Mouse (Mus musculus) midbrain, postnatal 0 days (tissue): ENCODE data around the gene H2afv. TPM values are rescaled to one million over a fixed set of nuclear protein-coding genes. Genes with fewer than 3 reads are reported as not detected.

Experiments
- ATAC-seq: fragments of 200-750 bp; cut with Nextera tagmentation; 2 replicates; pipeline ENCODE4 v1.8.0; 2017; ENCODE audit warnings: moderate number of reproducible peaks, mild to moderate bottlenecking, moderate TSS enrichment, moderate library complexity; ENCODE audit not compliant: low FRiP score
- DNase-seq: peaks from one replicate; pipeline ENCODE4 v3.0.0-alpha.2; 2015; ENCODE audit warnings: low spot score
- H3K27ac ChIP-seq: fragments of 300-500 bp; sonication (generic); 2 replicates; pipeline ENCODE4 v1.5.1; 2014; ENCODE audit warnings: low read depth, mild to moderate bottlenecking, low read length, mixed read lengths
- H3K27me3 ChIP-seq: fragments of 300-500 bp; sonication (generic); 2 replicates; pipeline ENCODE4 v1.6.1; 2014; ENCODE audit warnings: low read length, control low read depth, mixed read lengths; ENCODE audit not compliant: insufficient read depth
- H3K36me3 ChIP-seq: fragments of 300-500 bp; sonication (generic); 2 replicates; pipeline ENCODE4 v1.6.1; 2014; ENCODE audit warnings: low read length, control low read depth, mixed read lengths; ENCODE audit not compliant: insufficient read depth
- H3K4me1 ChIP-seq: fragments of 300-500 bp; sonication (generic); 2 replicates; pipeline ENCODE4 v1.6.1; 2014; ENCODE audit warnings: mild to moderate bottlenecking, control low read depth, antibody characterized with exemption, low read length, mixed read lengths; ENCODE audit not compliant: insufficient read depth
- H3K4me2 ChIP-seq: fragments of 300-500 bp; sonication (generic); 2 replicates; pipeline ENCODE4 v1.6.1; 2014; ENCODE audit warnings: low read depth, mild to moderate bottlenecking, low read length, mixed read lengths; ENCODE audit not compliant: poor library complexity, severe bottlenecking
- H3K4me3 ChIP-seq: fragments of 300-500 bp; sonication (generic); 2 replicates; pipeline ENCODE4 v1.5.1; 2014; ENCODE audit warnings: low read depth, mild to moderate bottlenecking, low read length, moderate library complexity
- H3K9ac ChIP-seq: fragments of 300-500 bp; sonication (generic); replicated peaks from 2 replicates; pipeline ENCODE4 v1.6.1; 2014; ENCODE audit warnings: mild to moderate bottlenecking, low read length, moderate library complexity, mixed read lengths; ENCODE audit not compliant: poor library complexity, severe bottlenecking
- H3K9me3 ChIP-seq: fragments of 300-500 bp; sonication (generic); 2 replicates; pipeline ENCODE4 v1.6.1; 2016; ENCODE audit warnings: low read length, control low read depth
- CTCF ChIP-seq: IDR thresholded peaks from 2 replicates; pipeline ENCODE4 v1.5.1; 2016; ENCODE audit warnings: antibody characterized with exemption, mild to moderate bottlenecking
- WGBS: fragments of 180-500 bp; shearing (Covaris S2); extraction: QIAGEN DNeasy Blood & Tissue Kit; methylation state at CpG from one replicate; pipeline ENCODE4 v1.1.7; 2014; 5-methylcytosine and 5-hydroxymethylcytosine counted together
- polyA plus RNA-seq: library from polyadenylated mRNA; unstranded; fragments of >200 nt; fragmentation: Nextera tagmentation; extraction: Ambion mirVana; gene quantifications from 2 replicates; pipeline ENCODE4 v1.2.1, GENCODE M21; 2015
- total RNA-seq: library from RNA; depleted of rRNA; stranded (reverse); fragments of >200 nt; gene quantifications from 2 replicates; pipeline ENCODE4 v1.2.3, GENCODE M21; 2014

H2afv gene
- total and polyA plus RNA-seq, 2 experiments from 2014 or later, result 57.2 to 133 TPM

DNA sequence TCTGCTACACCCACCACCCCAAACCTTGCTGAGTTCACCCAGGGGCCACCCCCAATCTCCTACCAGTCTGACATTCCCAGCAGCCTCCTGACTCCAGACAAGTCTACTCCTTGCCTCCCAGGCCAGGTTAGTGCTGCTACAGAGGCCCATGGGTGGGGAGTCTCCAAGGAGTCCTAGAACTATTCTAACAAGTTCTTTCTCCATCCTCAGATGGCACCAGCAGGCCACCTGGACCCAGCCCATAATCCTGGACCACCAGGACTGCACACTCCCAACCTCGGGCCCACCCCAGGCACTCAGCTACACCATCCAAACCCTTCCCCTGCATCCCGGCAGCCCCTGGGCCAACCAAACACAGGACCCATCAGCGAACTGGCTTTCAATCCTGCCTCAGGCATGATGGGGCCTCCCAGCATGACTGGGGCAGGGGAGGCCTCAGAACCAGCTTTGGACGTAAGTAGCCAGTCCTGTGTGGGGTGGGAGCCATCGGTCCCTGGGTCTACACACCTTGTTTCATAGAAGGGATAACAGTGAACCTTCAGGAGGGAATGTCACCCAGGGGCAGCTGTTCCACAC is 40.3 kb downstream of the H2afv start:
- Histone ChIP-seq H3K36me3 (peaks cover 68% of the 10 kb centered on the region), H3K4me2 (no peak overlapping the region), H3K4me3 (no peak overlapping the region), H3K27me3 (no peaks in the 10 kb centered on the region), H3K9ac (no peak overlapping the region), H3K4me1 (no peaks in the 10 kb centered on the region), H3K27ac (no peak overlapping the region), H3K9me3 (no peaks in the 10 kb centered on the region)
- WGBS, result 88% methylated on average over 5 of the region's 5 CpGs
- ATAC-seq (no peak), DNase-seq (no peak)
- no peak for TF ChIP-seq CTCF

DNA sequence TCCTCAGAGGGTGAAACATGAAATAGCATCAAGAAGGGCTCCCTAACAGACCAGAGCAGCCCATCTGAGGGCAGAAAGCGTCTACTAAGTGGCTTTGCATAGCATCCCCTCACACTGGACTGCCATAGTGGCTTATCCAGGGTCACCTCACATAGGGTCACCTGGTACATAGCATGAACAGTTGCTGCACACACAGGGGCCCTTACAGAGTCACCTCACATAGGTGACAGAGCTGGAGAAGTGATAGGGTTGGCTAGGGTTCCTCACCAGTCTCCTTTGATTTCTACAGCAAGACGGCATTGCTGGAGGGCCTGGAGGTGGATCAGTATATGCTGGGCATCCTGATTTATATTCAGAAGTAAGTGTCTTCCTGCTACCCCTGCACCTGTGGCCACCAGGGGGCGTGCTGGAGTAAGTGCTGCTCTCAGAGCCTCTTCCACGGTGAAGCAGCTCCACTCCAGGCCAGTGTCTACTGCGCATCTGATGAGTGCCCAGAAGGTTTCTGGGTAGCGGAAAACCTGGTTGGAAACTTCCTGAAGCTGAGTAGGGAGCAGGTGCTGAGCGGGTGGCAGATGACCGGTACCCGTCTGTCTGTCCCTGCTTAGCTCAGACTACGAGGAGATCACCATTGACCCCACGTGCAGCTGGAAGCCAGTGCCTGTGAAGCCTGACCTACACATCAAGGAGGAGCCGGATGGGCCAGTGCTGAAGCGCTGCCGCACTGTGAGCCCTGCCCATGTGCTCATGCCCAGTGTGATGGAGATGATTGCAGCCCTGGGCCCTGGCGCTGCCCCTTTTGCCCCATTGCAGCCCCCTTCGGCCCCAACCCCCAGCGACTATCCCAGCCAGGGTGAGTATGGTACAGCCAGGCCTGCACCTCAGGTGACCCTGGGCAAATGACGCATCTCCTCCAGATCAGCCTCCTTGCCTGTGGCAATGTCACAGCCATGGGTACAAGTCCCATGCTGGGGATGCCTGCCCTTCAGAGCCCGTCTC is 41.4 kb downstream of the H2afv start:
- Histone ChIP-seq H3K4me1 (no peaks in the 10 kb centered on the region), H3K27ac (no peak overlapping the region), H3K9ac (no peak overlapping the region), H3K4me3 (no peak overlapping the region), H3K9me3 (no peaks in the 10 kb centered on the region), H3K4me2 (no peak overlapping the region), H3K27me3 (no peaks in the 10 kb centered on the region), H3K36me3 (peaks cover 77% of the 10 kb centered on the region)
- peak; percentile 71 for TF ChIP-seq CTCF
- 88% methylated on average over 19 of the region's 19 CpGs for WGBS
- DNase-seq (no peak), ATAC-seq (no peak)

DNA sequence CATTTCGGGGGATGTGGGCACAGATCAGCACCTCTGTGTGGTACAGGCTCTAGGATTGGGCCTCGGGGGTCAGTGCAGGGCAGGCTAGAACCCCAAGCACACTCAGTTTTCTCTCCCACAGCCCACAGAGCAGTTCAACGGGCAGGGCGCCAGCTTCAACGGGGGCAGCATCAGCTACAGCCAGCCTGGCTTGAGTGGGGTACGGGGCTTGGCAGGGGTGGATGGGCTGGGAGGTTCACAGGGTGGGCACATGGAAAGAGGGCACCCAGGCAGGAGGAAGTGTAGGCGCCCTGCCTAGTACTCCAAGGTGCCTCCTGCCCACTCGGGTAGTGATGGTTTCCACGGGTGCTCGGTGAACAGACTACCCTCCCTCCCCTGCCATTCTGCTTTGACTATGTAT is 46.1 kb downstream of the H2afv start:
- Histone ChIP-seq H3K4me3 (no peak overlapping the region), H3K9me3 (no peaks in the 10 kb centered on the region), H3K27ac (no peak overlapping the region), H3K36me3 (peaks cover 82% of the 10 kb centered on the region), H3K4me2 (no peak overlapping the region), H3K27me3 (no peaks in the 10 kb centered on the region), H3K4me1 (no peaks in the 10 kb centered on the region), H3K9ac (no peak overlapping the region)
- 97% methylated on average over 10 of the region's 10 CpGs for whole genome bisulfite sequencing
- TF ChIP-seq CTCF, result no peak
- no peak for DNase-seq
- ATAC-seq, result no peak; the same call in 1 of the 2 replicates

DNA sequence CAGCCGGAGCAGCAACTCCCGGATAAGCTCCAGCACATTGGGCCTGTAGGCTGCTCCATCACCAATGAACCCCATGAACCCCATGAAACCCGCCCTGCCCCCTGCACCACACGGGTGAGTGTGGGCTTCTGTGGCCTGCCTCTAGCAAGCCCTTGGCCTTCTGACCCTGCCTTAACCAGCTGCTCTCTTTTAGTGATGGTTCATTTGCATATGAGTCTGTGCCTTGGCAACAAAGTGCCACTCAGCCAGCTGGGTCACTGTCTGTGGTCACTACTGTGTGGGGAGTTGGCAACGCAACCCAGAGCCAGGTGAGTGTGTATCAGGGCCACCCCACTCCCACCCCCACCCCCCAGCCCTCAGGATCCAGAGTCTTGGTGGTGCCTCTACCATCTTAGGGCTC is 48.7 kb downstream of the H2afv start:
- TF ChIP-seq CTCF, result no peak
- peaks cover 5% of the 10 kb centered on the region; the same call in 1 of the 2 replicates for H3K4me1 ChIP-seq
- H3K9ac ChIP-seq, result no peak overlapping the region
- no peak overlapping the region for H3K27ac ChIP-seq
- ATAC-seq (no peak), DNase-seq (no peak)
- no peak overlapping the region for H3K4me3 ChIP-seq
- H3K9me3 ChIP-seq, result no peaks in the 10 kb centered on the region
- 82% methylated on average over 5 of the region's 5 CpGs for WGBS
- no peak overlapping the region for H3K4me2 ChIP-seq
- peaks cover 60% of the 10 kb centered on the region for H3K36me3 ChIP-seq
- H3K27me3 ChIP-seq, result no peaks in the 10 kb centered on the region

DNA sequence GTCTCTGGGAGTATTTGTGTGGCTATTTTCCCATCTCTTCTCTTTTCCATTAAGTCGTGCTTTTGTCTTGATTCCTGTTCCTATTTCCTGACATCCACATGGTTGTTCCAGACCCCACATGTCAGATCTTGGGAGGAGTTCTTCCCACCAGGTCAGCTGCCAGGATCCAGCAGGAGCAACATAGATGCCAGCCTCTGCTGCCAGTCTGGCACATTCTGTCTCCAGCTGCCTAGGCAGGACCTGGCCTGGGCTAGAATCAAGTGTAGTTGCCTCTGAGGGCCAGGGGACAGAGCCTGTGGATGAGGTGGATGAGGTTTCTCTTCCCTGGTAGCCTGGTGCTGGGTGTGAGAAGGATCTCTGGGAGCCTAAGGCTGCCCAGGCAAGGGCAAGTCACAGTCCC is 50.4 kb downstream of the H2afv start:
- DNase-seq (peak; percentile 15), ATAC-seq (no peak)
- H3K9ac ChIP-seq, result no peak overlapping the region
- H3K36me3 ChIP-seq, result peaks cover 45% of the 10 kb centered on the region
- no peak overlapping the region for H3K4me3 ChIP-seq
- H3K27ac ChIP-seq, result no peak overlapping the region
- no peak for TF ChIP-seq CTCF
- no peaks in the 10 kb centered on the region for H3K27me3 ChIP-seq
- H3K9me3 ChIP-seq, result no peaks in the 10 kb centered on the region
- H3K4me1 ChIP-seq, result peaks cover 11% of the 10 kb centered on the region; the same call in 1 of the 2 replicates
- no peak overlapping the region for H3K4me2 ChIP-seq
- WGBS, result 75% methylated on average over 1 of the region's 1 CpGs

DNA sequence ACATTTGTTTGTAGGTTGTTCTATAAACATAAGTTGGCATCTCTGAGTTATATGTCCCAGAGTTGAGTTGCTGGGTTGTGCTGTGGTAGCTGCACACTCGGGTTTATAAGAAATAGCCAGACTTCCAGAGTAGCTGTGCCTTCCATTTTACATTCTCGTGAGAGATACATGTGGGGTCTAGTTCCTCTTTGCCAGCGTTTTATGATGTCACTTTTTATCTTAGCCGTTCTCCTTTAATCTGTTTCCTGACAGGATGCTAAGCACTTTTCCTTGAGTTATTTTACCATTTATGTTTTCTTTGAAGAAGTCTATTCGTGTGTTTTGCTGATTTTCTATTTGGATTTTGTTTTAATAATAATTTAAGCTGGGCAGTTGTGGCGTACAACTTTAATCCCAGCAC is 51.4 kb downstream of the H2afv start:
- Histone ChIP-seq H3K9ac (no peak overlapping the region), H3K36me3 (peaks cover 37% of the 10 kb centered on the region)
- 87% methylated on average over 6 of the region's 6 CpGs for WGBS

More for the DNA sequence above, 51.4 kb downstream of the H2afv start:
- DNase-seq, result no peak
- Histone ChIP-seq H3K4me2 (no peak overlapping the region), H3K27me3 (no peaks in the 10 kb centered on the region), H3K4me1 (peaks cover 11% of the 10 kb centered on the region; the same call in 1 of the 2 replicates), H3K9me3 (no peaks in the 10 kb centered on the region), H3K4me3 (no peak overlapping the region), H3K27ac (no peak overlapping the region)
- no peak for ATAC-seq
- no peak for TF ChIP-seq CTCF
